Mouse (Mus musculus): ENCODE measurements around the gene Mpzl3.
"Not testable (repeated sequence)": the region's sequence is repeated elsewhere in the genome, so short reads cannot be mapped to it uniquely, and the experiment has no call there.

Gene Mpzl3

GRCm38 (mm10) chr9:45055082-45055713 lies at the start of gene Mpzl3:
Mpzl3 (plus strand) TSS chr9:45055186.
- DNase-seq: peak; percentile 89

- DNase-seq: peak; percentile 53
Observed at GRCm38 (mm10) chr9:45007404-45007803, 47.6 kb upstream of the Mpzl3 start.

- peak; percentile 76 for DNase-seq
Observed at GRCm38 (mm10) chr9:45008342-45008741, 46.6 kb upstream of the Mpzl3 start.

- peak; percentile 87 for DNase-seq
Observed at GRCm38 (mm10) chr9:45009180-45010078, 45.6 kb upstream of the Mpzl3 start, which contains the start of gene Cd3e. Cd3e (minus strand) TSS chr9:45009627.

- DNase-seq: peak; percentile 81
Observed at GRCm38 (mm10) chr9:45010461-45010860, 44.5 kb upstream of the Mpzl3 start.

GRCm38 (mm10) chr9:45011291-45011690 lies 43.7 kb upstream of the Mpzl3 start:
- DNase-seq: peak; percentile 49

GRCm38 (mm10) chr9:45014879-45015278 lies 40.1 kb upstream of the Mpzl3 start:
- DNase-seq: peak; percentile 52

- DNase-seq: peak; percentile 59
Observed at GRCm38 (mm10) chr9:45015841-45016240, 39.1 kb upstream of the Mpzl3 start.

GRCm38 (mm10) chr9:45018031-45018430 lies 37.0 kb upstream of the Mpzl3 start:
- no peak for DNase-seq

- DNase-seq: peak; percentile 81
Observed at GRCm38 (mm10) chr9:45022800-45023199, 32.2 kb upstream of the Mpzl3 start.

- DNase-seq: no peak
Observed at GRCm38 (mm10) chr9:45023638-45024037, 31.3 kb upstream of the Mpzl3 start.

- no peak for DNase-seq
Observed at GRCm38 (mm10) chr9:45024187-45024586, 30.8 kb upstream of the Mpzl3 start.

GRCm38 (mm10) chr9:45027376-45027775 lies 27.6 kb upstream of the Mpzl3 start:
- no peak for DNase-seq

- no peak for DNase-seq
Observed at GRCm38 (mm10) chr9:45030341-45030740, 24.6 kb upstream of the Mpzl3 start.

GRCm38 (mm10) chr9:45032261-45032660 lies 22.7 kb upstream of the Mpzl3 start:
- DNase-seq: no peak

GRCm38 (mm10) chr9:45034526-45034925 lies 20.5 kb upstream of the Mpzl3 start:
- DNase-seq: no peak

GRCm38 (mm10) chr9:45037803-45038202 lies 17.2 kb upstream of the Mpzl3 start:
- not testable (repeated sequence) for DNase-seq

GRCm38 (mm10) chr9:45039499-45039898 lies 15.5 kb upstream of the Mpzl3 start, which contains the start of gene Mpzl2:
Mpzl2 (plus strand) TSS chr9:45039799.
- DNase-seq: no peak

- DNase-seq: no peak
Observed at GRCm38 (mm10) chr9:45040066-45040845, 14.7 kb upstream of the Mpzl3 start.

GRCm38 (mm10) chr9:45041131-45041838 lies 13.7 kb upstream of the Mpzl3 start:
- no peak for DNase-seq

- DNase-seq: no peak
Observed at GRCm38 (mm10) chr9:45042056-45042720, 12.8 kb upstream of the Mpzl3 start.

- no peak for DNase-seq
Observed at GRCm38 (mm10) chr9:45042947-45043346, 12.0 kb upstream of the Mpzl3 start.
